Mouse (Mus musculus) brain, embryonic 14.5 days (tissue): Measurements from ENCODE around the gene Abcd2. TPM values are rescaled to one million over a fixed set of nuclear protein-coding genes. Genes with fewer than 3 reads are reported as not detected.
A peak's percentile ranks its signal among the peaks of the same experiment; 100 is the strongest.

ENCODE experiments used
- DNase-seq: peaks from one replicate; pipeline ENCODE4 v3.0.0-alpha.2; 2011; ENCODE audit warnings: low read depth
- CTCF ChIP-seq: fragments of 200-500 bp; IDR thresholded peaks from 2 replicates; pipeline ENCODE4 v1.5.1; 2012; ENCODE audit warnings: inconsistent platforms, mild to moderate bottlenecking, moderate library complexity, borderline replicate concordance; ENCODE audit not compliant: insufficient read depth, insufficient read length; ENCODE audit errors: extremely low read depth
- POLR2A ChIP-seq: fragments of 200-500 bp; IDR thresholded peaks from 2 replicates; pipeline ENCODE4 v1.6.1; 2012; ENCODE audit warnings: mild to moderate bottlenecking, inconsistent platforms, borderline replicate concordance; ENCODE audit not compliant: poor library complexity, insufficient read depth, insufficient read length, severe bottlenecking; ENCODE audit errors: extremely low read depth
- polyA plus RNA-seq: library from polyadenylated mRNA; depleted of rRNA; stranded (reverse); fragments of >200 nt; gene quantifications from 2 replicates; pipeline ENCODE4 v1.2.3, GENCODE M21; 2012; rRNA removed

The Abcd2 gene
- polyA plus RNA-seq: 5.7 and 7.2 TPM in 2 replicates

- DNase-seq: peak; percentile 95
- no peak for TF ChIP-seq CTCF
- peak; percentile 18; the same call in 1 of the 2 replicates for TF ChIP-seq POLR2A
Measured at GRCm38 (mm10) chr15:91191412-91192222, at the start of gene Abcd2. TSS of gene Abcd2 (minus strand) at chr15:91191799.

GRCm38 (mm10) chr15:91240683-91241335, 49.2 kb upstream of the Abcd2 start:
- TF ChIP-seq CTCF: no peak
- TF ChIP-seq POLR2A: no peak
- no peak for DNase-seq

GRCm38 (mm10) chr15:91237294-91237693, 45.7 kb upstream of the Abcd2 start:
- TF ChIP-seq POLR2A (no peak), CTCF (no peak)
- DNase-seq: no peak

- no peak for TF ChIP-seq CTCF
- TF ChIP-seq POLR2A: no peak
- DNase-seq: no peak
Measured at GRCm38 (mm10) chr15:91206518-91206917, 14.9 kb upstream of the Abcd2 start.

- no peak for TF ChIP-seq CTCF
- no peak for TF ChIP-seq POLR2A
- DNase-seq: no peak
Measured at GRCm38 (mm10) chr15:91203521-91203920, 11.9 kb upstream of the Abcd2 start.

- no peak for DNase-seq
- no peak for TF ChIP-seq CTCF
- no peak for TF ChIP-seq POLR2A
Measured at GRCm38 (mm10) chr15:91202486-91202885, 10.9 kb upstream of the Abcd2 start.

GRCm38 (mm10) chr15:91200833-91201232, 9.2 kb upstream of the Abcd2 start:
- no peak for DNase-seq
- TF ChIP-seq CTCF (no peak), POLR2A (no peak)

GRCm38 (mm10) chr15:91199256-91199905, 7.8 kb upstream of the Abcd2 start, which contains the start of gene CN725425:
TSS of gene CN725425 (plus strand) at chr15:91199494.
- no peak for DNase-seq
- TF ChIP-seq CTCF: no peak
- TF ChIP-seq POLR2A: no peak

GRCm38 (mm10) chr15:91192223-91192598, 612 bp upstream of the Abcd2 start:
- DNase-seq: no peak
- TF ChIP-seq CTCF: no peak
- TF ChIP-seq POLR2A: no peak

GRCm38 (mm10) chr15:91190519-91191207, 936 bp downstream of the Abcd2 start:
- no peak for TF ChIP-seq CTCF
- TF ChIP-seq POLR2A: no peak
- DNase-seq: peak; percentile 70

- DNase-seq: peak; percentile 59
- TF ChIP-seq POLR2A (no peak), CTCF (no peak)
Measured at GRCm38 (mm10) chr15:91190026-91190425, 1.6 kb downstream of the Abcd2 start.
